Mouse (Mus musculus): ENCODE results near the gene Actg2. TPM values are rescaled to one million over a fixed set of nuclear protein-coding genes. Genes with fewer than 3 reads are reported as not detected.

Gene Actg2
- total and polyA plus RNA-seq, 3 experiments = 1.1 to 5.6 (median 1.6) TPM

- Histone ChIP-seq H3K4me3 (replicated peaks in 1 of 3; ENCODE audit: low read depth in 2 of 3, low read length in 2 of 3, poor library complexity in 1 of 3) (no peak overlapping the region), H3K79me2 (replicated peaks; ENCODE audit: control insufficient read depth, extremely low read depth, insufficient read depth, poor library complexity, severe bottlenecking) (no peaks in the 10 kb centered on the region), H3K36me3 (replicated peaks in 1 of 2; ENCODE audit: control insufficient read depth in 1 of 2, insufficient read depth in 1 of 2, low read length in 1 of 2) (no peaks in the 10 kb centered on the region), H3K27ac (ENCODE audit: insufficient read depth, low read depth) (no peak overlapping the region), H3K9ac (ENCODE audit: insufficient read depth, low read depth) (no peak overlapping the region), H3K9me3 (replicated peaks; ENCODE audit: low read length) (no peaks in the 10 kb centered on the region), H3K4me2 (ENCODE audit: insufficient read depth, low read depth, poor library complexity, severe bottlenecking) (no peak overlapping the region), H3K4me1 (ENCODE audit: control insufficient read depth in 1 of 2, insufficient read depth in 2 of 2) (peaks cover 2% of the 10 kb centered on the region in 2 experiments; a peak in 2 of 4 replicates), H3K27me3 (replicated peaks) (no peaks in the 10 kb centered on the region)
- in situ Hi-C loops (cut with MboI; ENCODE audit: low pct_ligation_motif_present, low pct_unique_long_range_greater_than_20kb, low sequenced_read_pairs) = no loop called here
- dilution Hi-C loops (cut with MboI; ENCODE audit: extremely low pct_ligation_motif_present, extremely low pct_unique_long_range_greater_than_20kb, low sequenced_read_pairs) = no loop called here
- no peak for TF ChIP-seq ELF1 (IDR thresholded peaks at IDR 0.05; ENCODE audit: low read depth, low read length)
- no peak for TF ChIP-seq CHD2 (IDR thresholded peaks at IDR 0.05; ENCODE audit: low read length)
- no peak for TF ChIP-seq POLR2A (IDR thresholded peaks at IDR 0.05; ENCODE audit: low read depth, low read length)
- TF ChIP-seq RAD21 (IDR thresholded peaks at IDR 0.05; ENCODE audit: low read depth, low read length) = no peak
- no peak for TF ChIP-seq MAZ (IDR thresholded peaks at IDR 0.05; ENCODE audit: low read depth, low read length)
- no peak for TF ChIP-seq NRF1 (IDR thresholded peaks at IDR 0.05; ENCODE audit: low read depth, low read length)
- TF ChIP-seq NELFE (IDR thresholded peaks at IDR 0.05; ENCODE audit: low read depth, low read length) = no peak
- DNase-seq (ENCODE audit: extremely low read depth) = no peak
These were observed 14.3 kb downstream of the Actg2 start for GRCm38 (mm10) chr6:83521784-83522183.

GRCm38 (mm10) chr6:83518637-83519036, 17.4 kb downstream of the Actg2 start:
- no peaks in the 10 kb centered on the region for H3K27me3 ChIP-seq (replicated peaks)
- no peaks in the 10 kb centered on the region for H3K4me1 ChIP-seq (ENCODE audit: control insufficient read depth in 1 of 2, insufficient read depth in 2 of 2)
- in situ Hi-C loops (cut with MboI; ENCODE audit: low pct_ligation_motif_present, low pct_unique_long_range_greater_than_20kb, low sequenced_read_pairs) (no loop called here), dilution Hi-C loops (cut with MboI; ENCODE audit: extremely low pct_ligation_motif_present, extremely low pct_unique_long_range_greater_than_20kb, low sequenced_read_pairs) (no loop called here)
- no peaks in the 10 kb centered on the region for H3K36me3 ChIP-seq (replicated peaks in 1 of 2; ENCODE audit: control insufficient read depth in 1 of 2, insufficient read depth in 1 of 2, low read length in 1 of 2)
- H3K27ac ChIP-seq (ENCODE audit: insufficient read depth, low read depth) = no peak overlapping the region
- no peak overlapping the region for H3K9ac ChIP-seq (ENCODE audit: insufficient read depth, low read depth)
- H3K9me3 ChIP-seq (replicated peaks; ENCODE audit: low read length) = no peaks in the 10 kb centered on the region
- no peak overlapping the region for H3K4me3 ChIP-seq (replicated peaks in 1 of 3; ENCODE audit: low read depth in 2 of 3, low read length in 2 of 3, poor library complexity in 1 of 3)
- no peak for DNase-seq (ENCODE audit: extremely low read depth)
- TF ChIP-seq ZC3H11A (IDR thresholded peaks at IDR 0.05; ENCODE audit: low read depth, low read length) (no peak), HCFC1 (IDR thresholded peaks at IDR 0.05; ENCODE audit: low read depth, low read length) (no peak), TBP (conservative IDR thresholded peaks at IDR 0.05; ENCODE audit: low read depth, low read length) (no peak), CHD1 (IDR thresholded peaks at IDR 0.05; ENCODE audit: low read depth, low read length) (no peak)
- H3K79me2 ChIP-seq (replicated peaks; ENCODE audit: control insufficient read depth, extremely low read depth, insufficient read depth, poor library complexity, severe bottlenecking) = no peaks in the 10 kb centered on the region
- H3K4me2 ChIP-seq (ENCODE audit: insufficient read depth, low read depth, poor library complexity, severe bottlenecking) = no peak overlapping the region

DNA sequence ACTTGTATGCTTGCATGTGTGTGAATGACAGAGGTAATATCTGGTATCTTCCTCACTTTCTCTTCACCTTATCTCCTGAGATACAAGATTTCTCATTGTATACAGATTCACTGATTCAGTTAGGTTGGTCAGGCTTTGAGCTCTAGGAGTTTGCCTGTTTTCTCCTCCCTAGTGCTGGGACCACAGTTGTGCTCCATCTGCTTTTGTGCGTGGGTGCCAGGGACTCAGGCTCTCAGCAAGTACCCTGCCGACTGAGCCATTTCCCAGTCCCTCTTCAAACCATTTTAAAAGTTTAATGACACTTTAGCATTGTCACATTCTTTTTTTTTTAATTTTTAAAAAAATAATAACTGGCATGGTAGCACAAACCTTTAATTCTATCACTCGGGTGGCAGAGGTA, 20.9 kb downstream of the Actg2 start:
- Histone ChIP-seq H3K4me3 (replicated peaks in 1 of 3; ENCODE audit: low read depth in 2 of 3, low read length in 2 of 3, poor library complexity in 1 of 3) (no peak overlapping the region), H3K79me2 (replicated peaks; ENCODE audit: control insufficient read depth, extremely low read depth, insufficient read depth, poor library complexity, severe bottlenecking) (no peaks in the 10 kb centered on the region), H3K36me3 (replicated peaks in 1 of 2; ENCODE audit: control insufficient read depth in 1 of 2, insufficient read depth in 1 of 2, low read length in 1 of 2) (no peaks in the 10 kb centered on the region), H3K27me3 (replicated peaks) (no peaks in the 10 kb centered on the region), H3K9ac (ENCODE audit: insufficient read depth, low read depth) (no peak overlapping the region), H3K4me2 (ENCODE audit: insufficient read depth, low read depth, poor library complexity, severe bottlenecking) (no peak overlapping the region), H3K9me3 (replicated peaks; ENCODE audit: low read length) (no peaks in the 10 kb centered on the region), H3K4me1 (ENCODE audit: control insufficient read depth in 1 of 2, insufficient read depth in 2 of 2) (peaks cover 0 to 6% of the 10 kb centered on the region in 2 experiments; a peak in 1 of 4 replicates), H3K27ac (ENCODE audit: insufficient read depth, low read depth) (no peak overlapping the region)
- in situ Hi-C loops (cut with MboI; ENCODE audit: low pct_ligation_motif_present, low pct_unique_long_range_greater_than_20kb, low sequenced_read_pairs) = no loop called here
- dilution Hi-C loops (cut with MboI; ENCODE audit: extremely low pct_ligation_motif_present, extremely low pct_unique_long_range_greater_than_20kb, low sequenced_read_pairs) = no loop called here
- TF ChIP-seq RCOR1 (conservative IDR thresholded peaks at IDR 0.05; ENCODE audit: low read depth, low read length) (no peak), SIN3A (IDR thresholded peaks at IDR 0.05; ENCODE audit: low read length) (no peak), ZNF384 (IDR thresholded peaks at IDR 0.05; ENCODE audit: low read depth, low read length) (no peak), TBP (conservative IDR thresholded peaks at IDR 0.05; ENCODE audit: low read depth, low read length) (no peak)
- no peak for DNase-seq (ENCODE audit: extremely low read depth)

Data from CH12.LX (cell line).